ENCODE assay signal across 28 mouse cellular contexts in the genomic region with DNA sequence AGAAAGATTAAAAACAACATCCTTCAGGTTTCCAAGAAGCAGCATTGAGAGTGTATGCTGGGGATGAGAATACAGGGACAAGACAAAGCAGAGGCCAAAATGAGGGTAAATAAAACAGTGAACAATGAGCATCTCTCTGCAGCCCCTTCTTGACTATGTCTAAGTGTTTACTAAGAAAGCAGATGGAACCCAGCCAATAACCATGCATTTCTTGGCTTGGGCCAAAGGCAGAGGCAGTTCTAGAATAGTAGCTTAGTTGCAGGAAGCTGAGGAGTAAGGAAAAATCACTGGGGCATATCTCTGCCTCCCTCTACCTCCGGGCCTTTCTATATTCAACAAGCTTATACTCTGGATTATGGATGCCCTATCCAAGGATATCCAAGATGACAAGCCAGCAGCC. TPM values are rescaled to one million over a fixed set of nuclear protein-coding genes. Genes with fewer than 3 reads are reported as not detected.
"Had no signal": no experiment of that assay in that cellular context is flagged by ENCODE, and none has a peak within 500 bp of the region (broad histone marks: within the 10 kb centered on the region; RNA-seq: fewer than 3 reads in every experiment).

No protein-coding gene starts in this region.

- H3K4me2 ChIP-seq: intestine, embryonic 15.5 days; limb, embryonic 12.5 days; limb, embryonic 15.5 days; liver, embryonic 11.5 days; midbrain, embryonic 13.5 days; neural tube, embryonic 13.5 days; stomach, embryonic 15.5 days had no signal

- H3K27me3 ChIP-seq: intestine, embryonic 15.5 days; limb, embryonic 12.5 days; limb, embryonic 15.5 days; midbrain, embryonic 13.5 days; neural tube, embryonic 13.5 days; stomach, embryonic 15.5 days had no signal

- H3K9ac ChIP-seq: intestine, embryonic 15.5 days; limb, embryonic 12.5 days; limb, embryonic 15.5 days; liver, embryonic 14.5 days; liver, postnatal 0 days; midbrain, embryonic 13.5 days; neural tube, embryonic 13.5 days; stomach, embryonic 15.5 days had no signal

- ATAC-seq: intestine, embryonic 15.5 days; liver, postnatal 0 days; midbrain, embryonic 13.5 days; midbrain, embryonic 16.5 days had no signal

- H3K9me3 ChIP-seq: intestine, embryonic 15.5 days; limb, embryonic 12.5 days; limb, embryonic 15.5 days; midbrain, embryonic 13.5 days; neural tube, embryonic 13.5 days; stomach, embryonic 15.5 days had no signal

- H3K4me1 ChIP-seq: intestine, embryonic 15.5 days; limb, embryonic 12.5 days; limb, embryonic 15.5 days; midbrain, embryonic 13.5 days; neural tube, embryonic 13.5 days; stomach, embryonic 15.5 days had no signal

- H3K27ac ChIP-seq: intestine, embryonic 15.5 days; limb, embryonic 12.5 days; limb, embryonic 15.5 days; liver, embryonic 14.5 days; midbrain, embryonic 13.5 days; neural tube, embryonic 13.5 days; stomach, embryonic 15.5 days had no signal

- DNase-seq: kidney, adult 11 months; kidney, adult 9 months; left cerebral cortex, postnatal 4 days; liver, postnatal 0 days; retina, postnatal 1 day; right cerebral cortex, postnatal 25 days; spleen, adult 18-20 months; thymus, postnatal 25 days had no signal

- H3K4me3 ChIP-seq: intestine, embryonic 15.5 days; limb, embryonic 12.5 days; limb, embryonic 15.5 days; midbrain, embryonic 13.5 days; myocyte; neural tube, embryonic 13.5 days; stomach, embryonic 15.5 days had no signal

- H3K36me3 ChIP-seq: intestine, embryonic 15.5 days; limb, embryonic 12.5 days; limb, embryonic 15.5 days; midbrain, embryonic 13.5 days; neural tube, embryonic 13.5 days; stomach, embryonic 15.5 days had no signal

RNA-seq across cellular contexts. Expression of a gene that starts 5.8 kb away (rescaled TPM):
- total RNA-seq: megakaryocyte progenitor cell, adult 5-6 weeks; megakaryocyte-erythroid progenitor cell, adult 5-6 weeks; monocyte, adult 5-6 weeks; neutrophil, adult 5-6 weeks had no signal

RNA-seq across cellular contexts. Expression of a gene that starts 37.3 kb away (rescaled TPM):
- total RNA-seq: layer of hippocampus, adult 18-20 months had no signal

RNA-seq across cellular contexts. Expression of a gene that starts 46.4 kb away (rescaled TPM):
- total RNA-seq: layer of hippocampus, adult 18-20 months; layer of hippocampus, postnatal 14 days; left cerebral cortex, adult 8-10 months; left cerebral cortex, postnatal 14 days; left cerebral cortex, postnatal 4 days; megakaryocyte progenitor cell, adult 5-6 weeks; megakaryocyte-erythroid progenitor cell, adult 5-6 weeks; monocyte, adult 5-6 weeks; neutrophil, adult 5-6 weeks had no signal
- polyA plus RNA-seq: intestine, embryonic 15.5 days; kidney, embryonic 16.5 days; limb, embryonic 12.5 days; limb, embryonic 15.5 days; liver, embryonic 11.5 days; liver, embryonic 14.5 days; liver, postnatal 0 days; midbrain, embryonic 13.5 days; midbrain, embryonic 16.5 days; myocyte; neural tube, embryonic 13.5 days; stomach, embryonic 15.5 days had no signal

RNA-seq across cellular contexts. Expression of a gene that starts 53.1 kb away (rescaled TPM):
- total RNA-seq: left cerebral cortex, postnatal 14 days; megakaryocyte progenitor cell, adult 5-6 weeks; megakaryocyte-erythroid progenitor cell, adult 5-6 weeks; monocyte, adult 5-6 weeks; neutrophil, adult 5-6 weeks had no signal
- polyA plus RNA-seq: intestine, embryonic 15.5 days; kidney, embryonic 16.5 days; limb, embryonic 12.5 days; limb, embryonic 15.5 days; liver, embryonic 11.5 days; liver, embryonic 14.5 days; liver, postnatal 0 days; midbrain, embryonic 13.5 days; midbrain, embryonic 16.5 days; myocyte; neural tube, embryonic 13.5 days; stomach, embryonic 15.5 days; thymus, postnatal 0 days had no signal
